Mouse (Mus musculus) brain, embryonic 14.5 days (tissue): ENCODE results near the gene Kcnj10.

ENCODE experiments used
- CTCF ChIP-seq: fragments of 200-500 bp; IDR thresholded peaks from 2 replicates; pipeline ENCODE4 v1.5.1; 2012; ENCODE audit warnings: inconsistent platforms, mild to moderate bottlenecking, moderate library complexity, borderline replicate concordance; ENCODE audit not compliant: insufficient read depth, insufficient read length; ENCODE audit errors: extremely low read depth
- POLR2A ChIP-seq: fragments of 200-500 bp; IDR thresholded peaks from 2 replicates; pipeline ENCODE4 v1.6.1; 2012; ENCODE audit warnings: mild to moderate bottlenecking, inconsistent platforms, borderline replicate concordance; ENCODE audit not compliant: poor library complexity, insufficient read depth, insufficient read length, severe bottlenecking; ENCODE audit errors: extremely low read depth

DNA sequence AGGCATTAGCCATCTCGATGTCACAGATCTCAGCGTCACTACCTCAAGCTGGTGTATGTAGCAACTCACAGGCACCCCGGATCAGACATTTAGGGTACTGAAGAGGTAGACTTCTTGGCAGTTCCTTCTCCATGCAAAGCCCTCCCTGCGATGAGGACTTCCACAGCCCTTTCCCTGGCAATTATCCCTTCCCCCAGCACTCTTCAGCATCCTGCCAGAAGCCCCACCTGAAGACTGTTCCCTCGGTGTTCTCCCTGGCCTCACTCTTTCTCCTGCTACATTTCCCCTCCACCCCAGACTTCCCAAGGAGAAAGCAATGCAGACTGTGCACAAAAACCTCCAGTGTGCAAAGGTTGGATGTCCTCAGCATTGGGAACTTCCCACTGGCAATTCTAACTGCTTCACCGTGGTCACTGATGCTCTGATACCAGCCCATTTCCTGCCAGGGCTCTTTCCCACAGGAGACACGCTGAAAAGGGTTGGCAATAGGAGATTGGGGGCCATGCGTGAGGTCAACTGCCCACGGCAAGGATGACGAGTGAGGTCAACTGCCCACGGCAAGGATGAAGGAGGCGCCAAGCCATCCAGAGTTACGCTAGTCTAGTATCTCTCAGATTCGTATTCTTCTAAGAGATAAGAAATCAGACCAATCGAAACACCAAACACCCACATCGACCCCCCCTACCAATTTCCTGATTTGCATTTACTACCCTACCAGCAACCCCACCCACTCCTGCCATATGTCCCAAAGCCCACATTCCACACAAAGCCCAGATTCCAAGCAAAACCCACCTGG lies 13.6 kb upstream of the Kcnj10 start:
- TF ChIP-seq POLR2A, result no peak
- TF ChIP-seq CTCF, result no peak
